In genomic region chr13:58453541-58453940, GRCm38 (mm10) we compare ENCODE assay signal across 9 mouse cellular contexts. TPM values are rescaled to one million over a fixed set of nuclear protein-coding genes. Genes with fewer than 3 reads are reported as not detected.
DNase-seq lines count a peak whose midpoint lies in the region; ATAC-seq and TF ChIP-seq lines count a peak whose summit lies in the region.
"Had no signal": no experiment of that assay in that cellular context is flagged by ENCODE, and none has a peak within 500 bp of the region (broad histone marks: within the 10 kb centered on the region; RNA-seq: fewer than 3 reads in every experiment).

No protein-coding gene starts in this region.

- ATAC-seq in intestine, embryonic 16.5 days, result no peak
- ATAC-seq in megakaryocyte-erythroid progenitor cell, adult 5-6 weeks (replicated peaks; ENCODE audit: low FRiP score, low TSS enrichment, poor library complexity, severe bottlenecking), result no peak

- no peaks in the 10 kb centered on the region for H3K4me1 ChIP-seq in liver, adult 2 months (ENCODE audit: control insufficient read depth, insufficient read depth, low read length)
- H3K4me1 ChIP-seq in embryonic facial prominence, embryonic 10.5 days, result peaks cover 10% of the 10 kb centered on the region
- H3K4me1 ChIP-seq in intestine, embryonic 16.5 days (ENCODE audit: control insufficient read depth, insufficient read depth, low read length), result no peaks in the 10 kb centered on the region

- H3K4me2 ChIP-seq in intestine, embryonic 16.5 days (ENCODE audit: low read depth, low read length), result peak overlapping the region; percentile 54; the same call in 1 of the 2 replicates

- H3K79me2 ChIP-seq in liver, adult 2 months (ENCODE audit: control insufficient read depth, insufficient read depth, low read length), result no peaks in the 10 kb centered on the region

- no peaks in the 10 kb centered on the region for H3K36me3 ChIP-seq in liver, adult 2 months (ENCODE audit: control insufficient read depth, insufficient read depth, low read length)
- H3K36me3 ChIP-seq in embryonic facial prominence, embryonic 10.5 days (replicated peaks), result no peaks in the 10 kb centered on the region
- H3K36me3 ChIP-seq in intestine, embryonic 16.5 days (ENCODE audit: control insufficient read depth, insufficient read depth, low read length), result no peaks in the 10 kb centered on the region

- TF ChIP-seq CTCF in liver, adult 2 months (IDR thresholded peaks at IDR 0.05; ENCODE audit: low read depth, low read length), result no peak

- H3K9ac ChIP-seq in liver, adult 2 months (ENCODE audit: low read depth, low read length), result no peak overlapping the region
- no peak overlapping the region for H3K9ac ChIP-seq in intestine, embryonic 16.5 days (ENCODE audit: low read depth, low read length)

- H3K27me3 ChIP-seq in liver, adult 2 months (ENCODE audit: control insufficient read depth, insufficient read depth, low read length), result no peaks in the 10 kb centered on the region
- H3K27me3 ChIP-seq in embryonic facial prominence, embryonic 10.5 days (replicated peaks; ENCODE audit: low read depth, poor library complexity, severe bottlenecking), result peaks cover 50% of the 10 kb centered on the region
- no peaks in the 10 kb centered on the region for H3K27me3 ChIP-seq in intestine, embryonic 16.5 days (replicated peaks; ENCODE audit: control insufficient read depth, insufficient read depth, low read length)

- 22% methylated on average over 10 of the region's 10 CpGs for WGBS in liver, adult 2 months
- WGBS in embryonic facial prominence, embryonic 10.5 days, result 23% methylated on average over 10 of the region's 10 CpGs
- 38% methylated on average over 10 of the region's 10 CpGs for WGBS in intestine, embryonic 16.5 days

- DNase-seq in liver, adult 2 months (ENCODE audit: extremely low read depth, low read depth, low spot score), result peak; percentile 13
- DNase-seq in liver, result no peak
- peak; percentile 31 for DNase-seq in embryonic facial prominence, embryonic 10.5 days (ENCODE audit: low spot score)
- DNase-seq in natural killer cell, adult 2 months (ENCODE audit: low spot score in 2 of 2), result peak; percentile 24 to 39
- no peak for DNase-seq in gastrocnemius, postnatal 25 days
- DNase-seq: cerebellum, postnatal 10 days had no signal

- no peak overlapping the region for H3K27ac ChIP-seq in liver, adult 2 months (replicated peaks; ENCODE audit: insufficient read depth, low read depth, low read length)
- no peak overlapping the region for H3K27ac ChIP-seq in embryonic facial prominence, embryonic 10.5 days (replicated peaks)
- no peak overlapping the region for H3K27ac ChIP-seq in intestine, embryonic 16.5 days (ENCODE audit: low read length)
- H3K27ac ChIP-seq: macrophage had no signal

- H3K4me3 ChIP-seq in liver, adult 2 months (ENCODE audit: insufficient read depth, low read depth, low read length), result no peak overlapping the region
- peak overlapping the region; percentile 52 for H3K4me3 ChIP-seq in embryonic facial prominence, embryonic 10.5 days
- H3K4me3 ChIP-seq in intestine, embryonic 16.5 days (ENCODE audit: low read length), result peak overlapping the region; percentile 44; the same call in 1 of the 2 replicates

- H3K9me3 ChIP-seq in embryonic facial prominence, embryonic 10.5 days, result no peaks in the 10 kb centered on the region
- no peaks in the 10 kb centered on the region for H3K9me3 ChIP-seq in intestine, embryonic 16.5 days (ENCODE audit: control insufficient read depth, low read length)

- no peak for TF ChIP-seq POLR2A in liver, adult 2 months (IDR thresholded peaks at IDR 0.05; ENCODE audit: extremely low read depth, insufficient read depth, low read length)

RNA-seq across cellular contexts. Expression of gene Hnrnpk, which starts 50.4 kb away (rescaled TPM):
- total RNA-seq in liver, adult 2 months (2014; rRNA removed), result 241 and 280 TPM in 2 replicates
- polyA plus RNA-seq in liver, adult 2 months (2012; rRNA removed), result 140 and 162 TPM in 2 replicates
- 2,126 and 2,130 TPM in 2 replicates for polyA plus RNA-seq in embryonic facial prominence, embryonic 10.5 days (2016; fragmentation: Nextera tagmentation; extraction: Ambion mirVana)
- polyA plus RNA-seq in intestine, embryonic 16.5 days (2015; fragmentation: Nextera tagmentation; extraction: Ambion mirVana), result 1,107 and 1,211 TPM in 2 replicates
- 100 to 1,000 TPM; 237 to 240 TPM for total RNA-seq in gastrocnemius, postnatal 25 days (2021)
- total RNA-seq in megakaryocyte-erythroid progenitor cell, adult 5-6 weeks (2014; fragmentation: Nextera tagmentation), result 881 and 1,123 TPM in 2 replicates
- 2,464 and 2,675 TPM in 2 replicates for total RNA-seq in megakaryocyte-erythroid progenitor cell, adult 5-6 weeks (2017)

RNA-seq across cellular contexts. Expression of gene Rmi1, which starts 51.5 kb away (rescaled TPM):
- 9.3 and 9.5 TPM in 2 replicates for total RNA-seq in liver, adult 2 months (2014; rRNA removed)
- 5.1 and 5.4 TPM in 2 replicates for polyA plus RNA-seq in liver, adult 2 months (2012; rRNA removed)
- 27.8 and 28.1 TPM in 2 replicates for polyA plus RNA-seq in embryonic facial prominence, embryonic 10.5 days (2016; fragmentation: Nextera tagmentation; extraction: Ambion mirVana)
- 20.2 and 20.8 TPM in 2 replicates for polyA plus RNA-seq in intestine, embryonic 16.5 days (2015; fragmentation: Nextera tagmentation; extraction: Ambion mirVana)
- total RNA-seq in gastrocnemius, postnatal 25 days (2021), result 1 to 10 TPM; 4.8 to 5.5 TPM
- total RNA-seq in megakaryocyte-erythroid progenitor cell, adult 5-6 weeks (2014; fragmentation: Nextera tagmentation), result 39.7 and 45.3 TPM in 2 replicates
- 38.2 and 40.3 TPM in 2 replicates for total RNA-seq in megakaryocyte-erythroid progenitor cell, adult 5-6 weeks (2017)

Comparison
In these comparisons a context has a peak if more than half of its experiments do, and no peak if none do; other contexts are left out.
1. DNase-seq: peak in liver, adult 2 months (single experiment), embryonic facial prominence, embryonic 10.5 days (single experiment) and natural killer cell, adult 2 months (2 of 2); none in liver (single experiment) and gastrocnemius, postnatal 25 days (single experiment).